Mouse (Mus musculus) megakaryocyte, embryonic 14.5 days (primary cell): ENCODE results near the gene 5330417C22Rik.

Experiments
- FLI1 ChIP-seq: IDR thresholded peaks from 2 replicates; pipeline ENCODE4 v1.6.1; 2012; ENCODE audit warnings: low read length, inconsistent platforms, mixed read lengths
- GATA1 ChIP-seq: IDR thresholded peaks from 3 replicates; pipeline ENCODE4 v1.6.1; 2012; ENCODE audit warnings: mixed read lengths, low read length, inconsistent platforms, borderline replicate concordance

DNA sequence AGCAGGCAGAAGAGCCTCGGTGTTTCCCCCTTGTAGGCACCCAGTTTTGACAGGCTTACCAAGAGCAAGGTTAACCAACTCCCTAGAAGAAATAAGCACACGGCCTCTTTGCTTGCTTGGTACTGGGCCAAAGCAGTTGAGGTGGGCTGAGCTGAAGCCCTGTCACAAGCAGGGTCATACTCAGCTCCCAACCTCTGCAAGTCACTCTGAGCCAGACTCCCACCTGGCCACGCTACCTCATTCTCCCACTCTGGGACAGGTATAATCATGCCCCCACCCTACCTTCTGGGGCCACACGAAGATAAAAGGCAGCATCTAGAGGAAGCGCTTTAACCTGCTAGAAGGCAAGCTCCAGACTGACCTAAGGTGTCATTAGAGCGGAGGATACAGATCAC, 110.7 kb downstream of the 5330417C22Rik start:
- TF ChIP-seq GATA1, result no peak
- TF ChIP-seq FLI1, result no peak
